Mouse (Mus musculus): ENCODE data around the gene Tmem160. TPM values are rescaled to one million over a fixed set of nuclear protein-coding genes. Genes with fewer than 3 reads are reported as not detected.
A peak's percentile ranks its signal among the peaks of the same experiment; 100 is the strongest.

Tmem160 gene
- 52.6 and 55.9 TPM in 2 replicates for polyA plus RNA-seq (2016; fragmentation: Nextera tagmentation; extraction: Ambion mirVana)

DNA sequence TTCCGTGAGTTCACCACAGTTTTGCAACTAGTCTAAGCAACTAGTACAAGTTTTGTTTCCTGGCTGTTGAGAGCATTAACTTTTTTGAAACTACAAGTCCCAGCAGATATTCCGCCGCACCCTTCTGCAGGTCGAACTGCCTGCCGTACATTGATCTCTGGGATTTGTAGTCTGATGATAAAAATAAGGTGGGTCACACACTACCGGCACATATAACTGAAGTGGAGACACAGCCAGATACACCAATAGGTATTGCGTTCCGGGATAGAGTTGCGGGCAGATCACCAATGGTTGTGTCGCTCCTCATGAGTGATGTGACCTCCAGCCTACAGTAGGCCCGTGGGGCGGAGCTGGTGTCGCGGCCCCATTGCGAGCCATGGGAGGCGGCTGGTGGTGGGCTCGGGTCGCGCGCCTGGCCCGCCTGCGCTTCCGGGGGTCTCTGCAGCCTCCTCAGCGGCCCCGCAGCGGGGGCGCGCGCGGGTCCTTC, at the start of gene Tmem160:
Tmem160 (plus strand) TSS at position 193 of the 487 bp plus-strand sequence.
- Histone ChIP-seq H3K9ac (peak within 1 kb of the TSS; percentile 62), H3K36me3 (peaks cover 8% of the 10 kb centered on the region; the same call in 1 of the 2 replicates), H3K27me3 (peaks cover 5% of the 10 kb centered on the region; the same call in 1 of the 2 replicates), H3K4me2 (replicated peaks) (peak within 1 kb of the TSS; percentile 70), H3K9me3 (replicated peaks) (no peaks in the 10 kb centered on the region), H3K4me1 (peaks cover 9% of the 10 kb centered on the region), H3K27ac (peak within 1 kb of the TSS; percentile 24; the same call in 1 of the 2 replicates), H3K4me3 (peak within 1 kb of the TSS; percentile 83)
- peak; percentile 98 for ATAC-seq (ENCODE audit: low FRiP score)
- WGBS = under 1% methylated on average over 30 of the region's 30 CpGs

DNA sequence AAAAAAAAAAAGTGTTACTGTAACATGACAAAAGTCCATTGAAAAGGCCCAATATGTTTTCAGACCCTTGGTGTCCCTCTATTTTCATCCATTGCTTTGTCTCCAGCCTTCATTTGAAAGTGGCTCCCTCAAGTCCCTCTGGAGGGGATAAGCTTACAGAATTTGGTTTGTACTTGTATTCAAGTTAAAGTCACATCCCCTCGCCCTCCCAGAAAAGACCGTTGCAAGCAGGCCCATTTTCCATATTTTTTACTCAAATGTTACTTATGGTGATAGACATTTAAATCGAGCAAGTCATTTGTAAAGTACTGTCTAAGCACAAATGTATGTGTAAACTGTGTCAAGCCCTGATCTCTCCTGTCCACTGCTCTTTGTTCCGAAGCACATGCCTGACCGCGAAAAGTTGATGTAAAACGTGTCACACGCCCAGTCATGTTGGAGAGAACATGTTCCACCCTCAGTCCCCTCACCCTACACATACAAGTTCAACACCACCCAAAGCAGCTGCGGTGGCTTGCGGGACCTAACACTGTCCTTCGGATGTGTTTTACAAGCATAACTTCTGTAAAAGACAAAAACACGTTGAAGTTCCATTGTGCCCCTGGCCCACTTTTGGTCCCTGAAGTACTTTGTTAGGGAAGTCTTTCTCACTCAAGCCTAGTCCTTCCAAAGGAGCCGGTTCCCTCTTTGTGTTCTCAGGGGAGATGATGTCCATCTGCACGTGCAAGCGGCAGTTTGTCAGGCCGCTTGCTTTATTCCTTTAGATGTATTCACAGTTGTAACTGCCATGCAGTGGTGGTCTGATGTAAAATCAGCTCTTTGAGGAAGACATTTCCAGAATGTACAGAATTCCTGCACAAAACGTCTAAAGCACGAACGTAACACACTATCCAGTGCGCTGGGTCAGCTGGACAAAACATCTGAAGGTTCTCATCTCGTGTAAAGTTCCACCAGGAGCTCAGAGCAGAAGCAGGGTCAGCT, 49.3 kb upstream of the Tmem160 start:
- Histone ChIP-seq H3K27ac (peak overlapping the region; percentile 100), H3K4me3 (peak overlapping the region; percentile 94), H3K27me3 (no peaks in the 10 kb centered on the region), H3K9me3 (replicated peaks) (no peaks in the 10 kb centered on the region), H3K4me1 (peaks cover 38% of the 10 kb centered on the region), H3K4me2 (replicated peaks) (peak overlapping the region; percentile 84), H3K9ac (peak overlapping the region; percentile 100), H3K36me3 (0 out of 2 replicates have a peak, but pooled peaks cover 4% of the 10 kb centered on the region)
- ATAC-seq (ENCODE audit: low FRiP score) = no peak
- WGBS = 28% methylated on average over 21 of the region's 21 CpGs

DNA sequence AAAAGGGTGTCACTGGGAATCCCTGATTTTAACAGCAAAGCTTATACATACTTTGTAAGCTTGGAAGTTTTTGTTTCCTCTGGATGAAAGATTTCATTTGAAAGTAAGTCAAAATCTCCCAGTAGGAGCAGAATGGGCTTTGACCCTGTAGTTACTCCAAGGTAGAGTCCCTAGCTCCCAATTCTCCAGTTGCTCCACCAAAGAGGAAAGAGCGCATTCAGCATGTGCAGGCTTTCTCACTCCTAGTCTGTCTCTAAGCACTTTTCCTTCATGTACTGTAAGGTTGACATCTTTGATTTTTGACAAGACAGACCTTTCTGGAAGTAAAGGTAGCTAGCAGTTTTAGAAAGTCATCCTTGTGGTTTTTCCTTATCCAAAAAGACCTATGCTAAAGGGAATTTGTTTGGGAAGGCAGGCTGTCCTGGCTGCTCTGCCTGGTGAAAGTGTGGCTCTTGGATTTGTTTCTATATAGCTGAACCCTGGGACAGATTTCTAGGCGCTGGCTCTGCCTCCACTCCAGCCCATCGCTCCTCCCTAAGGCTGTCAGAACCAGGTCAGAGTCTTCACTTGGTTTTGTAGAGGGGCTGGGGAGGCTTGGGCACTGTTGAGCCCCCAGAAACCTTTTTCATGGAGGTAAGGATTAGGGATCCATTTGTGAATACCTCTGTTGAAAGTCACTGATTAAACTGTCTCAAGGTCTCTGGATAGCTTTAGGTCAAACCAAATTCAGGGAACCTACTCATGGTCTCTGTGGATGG, 48.1 kb upstream of the Tmem160 start:
- peak overlapping the region; percentile 29; the same call in 1 of the 2 replicates for H3K9ac ChIP-seq
- no peak for ATAC-seq (ENCODE audit: low FRiP score)
- WGBS = 86% methylated on average over 3 of the region's 3 CpGs
- H3K36me3 ChIP-seq = 0 out of 2 replicates have a peak, but pooled peaks cover 4% of the 10 kb centered on the region
- H3K27me3 ChIP-seq = no peaks in the 10 kb centered on the region
- no peaks in the 10 kb centered on the region for H3K9me3 ChIP-seq (replicated peaks)
- no peak overlapping the region for H3K4me3 ChIP-seq
- peaks cover 32% of the 10 kb centered on the region for H3K4me1 ChIP-seq
- H3K4me2 ChIP-seq (replicated peaks) = peak overlapping the region; percentile 84
- H3K27ac ChIP-seq = peak overlapping the region; percentile 58

DNA sequence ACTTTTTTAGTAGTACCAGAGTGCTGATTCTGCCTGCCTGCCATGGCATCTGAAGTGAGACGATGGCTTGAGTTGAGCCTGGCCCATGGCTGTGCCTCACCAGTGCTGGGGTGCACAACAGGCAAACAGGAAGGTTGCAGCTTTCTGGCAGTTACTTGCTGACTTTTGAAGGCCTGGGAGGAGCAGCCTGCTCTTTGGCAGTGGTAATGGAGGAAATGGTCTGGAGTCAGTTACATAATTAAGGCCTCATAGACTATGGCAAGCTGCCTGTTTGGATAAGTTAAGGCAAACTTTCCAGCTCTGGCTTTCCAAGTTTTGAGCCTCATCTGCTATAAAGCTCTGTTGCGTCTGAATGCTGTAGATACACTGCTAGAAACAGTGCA, 47.5 kb upstream of the Tmem160 start:
- Histone ChIP-seq H3K36me3 (0 out of 2 replicates have a peak, but pooled peaks cover 4% of the 10 kb centered on the region), H3K9me3 (replicated peaks) (no peaks in the 10 kb centered on the region), H3K4me3 (no peak overlapping the region), H3K27me3 (no peaks in the 10 kb centered on the region), H3K4me1 (peaks cover 32% of the 10 kb centered on the region), H3K4me2 (replicated peaks) (peak overlapping the region; percentile 84), H3K9ac (peak overlapping the region; percentile 29; the same call in 1 of the 2 replicates), H3K27ac (peak overlapping the region; percentile 58)
- no peak for ATAC-seq (ENCODE audit: low FRiP score)
- 77% methylated on average over 2 of the region's 2 CpGs for WGBS

DNA sequence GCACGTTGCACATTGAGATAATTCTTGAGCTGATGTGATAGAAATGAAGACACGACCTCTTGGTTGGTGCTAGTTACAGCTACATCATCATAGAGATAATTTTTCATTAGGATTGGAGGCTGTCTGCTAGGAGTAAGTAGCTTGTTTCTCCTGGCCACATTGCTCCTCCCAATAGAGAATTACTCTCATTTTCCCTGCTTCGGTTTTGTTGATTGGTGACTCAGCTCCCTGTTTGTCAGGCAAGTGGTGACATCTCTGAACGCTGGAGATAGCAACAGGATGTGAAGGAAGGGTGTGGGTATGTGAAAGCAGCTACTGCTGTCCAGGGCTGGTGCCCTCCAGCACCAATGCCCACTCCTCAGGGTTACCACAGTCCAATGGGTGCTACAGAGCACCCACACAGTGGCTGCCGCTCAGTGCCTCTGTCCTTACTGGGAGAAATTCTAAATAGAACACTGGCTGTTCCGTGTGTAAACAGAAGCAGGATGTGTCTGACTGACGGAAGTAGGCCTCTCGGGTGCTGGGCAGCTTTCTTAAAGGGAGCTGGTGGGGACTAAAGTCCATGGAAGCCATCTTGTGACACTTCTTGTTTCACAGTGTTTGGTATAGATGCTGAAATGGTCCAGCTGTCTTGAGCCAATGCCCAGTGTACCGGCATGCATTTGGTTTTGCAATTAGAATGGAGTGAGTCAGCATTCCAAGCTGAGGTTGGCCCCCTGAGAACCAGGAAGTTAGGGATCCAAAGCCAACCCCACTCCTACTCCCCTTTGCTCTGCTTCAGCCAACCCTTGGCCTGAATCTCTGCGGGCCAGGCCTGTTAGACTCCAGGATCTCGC, 46.8 kb upstream of the Tmem160 start:
- Histone ChIP-seq H3K9ac (0 out of 2 replicates have a peak overlapping the region, but pooled peaks have one; percentile 3), H3K27ac (peak overlapping the region; percentile 58), H3K4me2 (replicated peaks) (peak overlapping the region; percentile 84; the same call in 1 of the 2 replicates), H3K9me3 (replicated peaks) (no peaks in the 10 kb centered on the region), H3K36me3 (peaks cover 9% of the 10 kb centered on the region; the same call in 1 of the 2 replicates), H3K27me3 (no peaks in the 10 kb centered on the region), H3K4me1 (peaks cover 32% of the 10 kb centered on the region), H3K4me3 (no peak overlapping the region)
- 73% methylated on average over 11 of the region's 11 CpGs for WGBS
- no peak for ATAC-seq (ENCODE audit: low FRiP score)

DNA sequence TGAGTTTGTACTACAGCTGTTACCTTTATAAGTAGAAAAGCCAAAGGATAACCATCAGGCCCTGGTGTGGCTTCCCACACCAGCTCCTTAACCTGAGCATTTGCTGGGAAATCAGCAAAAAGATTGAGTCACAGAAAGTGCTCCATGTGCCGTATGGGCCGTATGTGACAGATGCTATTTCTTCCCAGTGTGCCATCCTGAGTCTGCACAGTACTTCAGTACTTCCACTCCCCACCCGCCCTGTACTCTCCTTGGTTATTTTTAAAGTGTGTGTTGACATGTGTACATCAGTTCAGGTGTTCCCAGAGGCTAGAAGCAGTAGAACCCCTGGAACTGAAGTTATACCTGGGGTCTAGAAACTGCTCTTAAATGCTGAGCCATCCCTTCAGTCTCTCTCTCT, 45.6 kb upstream of the Tmem160 start:
- Histone ChIP-seq H3K27ac (no peak overlapping the region), H3K27me3 (no peaks in the 10 kb centered on the region), H3K9me3 (replicated peaks) (no peaks in the 10 kb centered on the region), H3K9ac (no peak overlapping the region), H3K4me2 (replicated peaks) (no peak overlapping the region), H3K4me1 (peaks cover 39% of the 10 kb centered on the region), H3K36me3 (peaks cover 16% of the 10 kb centered on the region; the same call in 1 of the 2 replicates), H3K4me3 (no peak overlapping the region)
- WGBS = 95% methylated on average over 3 of the region's 3 CpGs
- ATAC-seq (ENCODE audit: low FRiP score) = no peak

DNA sequence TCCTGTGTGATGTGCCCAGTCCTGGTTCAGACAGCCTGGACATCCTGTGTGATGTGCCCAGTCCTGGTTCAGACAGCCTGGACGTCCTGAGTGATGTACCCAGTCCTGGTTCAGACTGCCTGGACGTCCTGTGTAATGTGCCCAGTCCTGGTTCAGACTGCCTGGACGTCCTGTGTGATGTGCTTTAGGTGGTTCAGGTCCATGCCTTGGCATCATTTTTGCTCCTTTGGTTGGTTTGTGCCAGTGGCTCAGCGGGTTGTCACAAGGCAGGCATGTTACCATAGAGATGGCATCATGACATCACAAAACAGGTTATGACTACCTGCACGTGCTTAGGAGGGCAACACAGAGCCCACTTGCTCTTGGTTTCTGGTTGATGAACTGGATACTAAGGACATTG, 41.5 kb upstream of the Tmem160 start:
- no peak overlapping the region for H3K27ac ChIP-seq
- WGBS = 94% methylated on average over 5 of the region's 5 CpGs
- peaks cover 25% of the 10 kb centered on the region for H3K4me1 ChIP-seq
- H3K4me3 ChIP-seq = no peak overlapping the region
- no peak for ATAC-seq (ENCODE audit: low FRiP score)
- no peak overlapping the region for H3K4me2 ChIP-seq (replicated peaks)
- H3K36me3 ChIP-seq = peaks cover 26% of the 10 kb centered on the region
- no peak overlapping the region for H3K9ac ChIP-seq
- H3K27me3 ChIP-seq = no peaks in the 10 kb centered on the region
- no peaks in the 10 kb centered on the region for H3K9me3 ChIP-seq (replicated peaks)

DNA sequence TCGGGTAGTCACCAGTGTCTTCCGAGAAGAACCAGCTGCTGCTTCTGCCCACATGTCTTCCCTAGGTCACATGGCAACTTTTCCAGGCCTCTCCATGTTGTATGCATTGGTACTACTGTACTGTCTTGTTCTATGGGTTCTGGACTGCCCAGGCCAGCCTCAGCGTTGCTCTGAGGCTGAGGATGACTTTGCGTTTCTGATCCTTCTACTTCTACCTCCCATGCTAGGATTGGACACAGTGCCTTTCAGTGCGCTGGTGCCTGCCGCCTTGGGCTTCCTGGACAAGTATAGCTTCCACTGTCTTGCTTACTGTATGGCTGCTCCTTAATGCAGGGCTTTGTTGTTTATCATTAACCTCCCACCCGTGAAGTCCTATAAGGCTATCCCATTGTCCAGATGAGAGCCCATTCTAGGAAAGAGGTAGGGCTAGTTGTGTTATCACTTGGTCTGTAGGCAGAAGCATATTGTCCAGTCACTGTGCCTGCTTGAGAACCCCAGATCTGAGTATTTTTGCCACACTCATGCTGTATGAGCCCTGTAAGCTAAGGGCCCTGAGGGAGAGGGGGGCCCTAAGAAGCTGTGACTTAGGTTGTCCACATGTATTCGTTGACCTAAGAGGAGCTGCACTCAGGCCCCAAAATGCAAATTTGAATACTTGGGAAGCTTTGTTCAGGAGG, 40.2 kb upstream of the Tmem160 start:
- Histone ChIP-seq H3K27me3 (no peaks in the 10 kb centered on the region), H3K36me3 (peaks cover 39% of the 10 kb centered on the region), H3K4me1 (peaks cover 19% of the 10 kb centered on the region), H3K4me2 (replicated peaks) (no peak overlapping the region), H3K4me3 (no peak overlapping the region), H3K9ac (no peak overlapping the region), H3K9me3 (replicated peaks) (no peaks in the 10 kb centered on the region), H3K27ac (peak overlapping the region; percentile 41; the same call in 1 of the 2 replicates)
- peak; percentile 51; the same call in 1 of the 2 replicates for ATAC-seq (ENCODE audit: low FRiP score)
- 91% methylated on average over 8 of the region's 8 CpGs for WGBS

DNA sequence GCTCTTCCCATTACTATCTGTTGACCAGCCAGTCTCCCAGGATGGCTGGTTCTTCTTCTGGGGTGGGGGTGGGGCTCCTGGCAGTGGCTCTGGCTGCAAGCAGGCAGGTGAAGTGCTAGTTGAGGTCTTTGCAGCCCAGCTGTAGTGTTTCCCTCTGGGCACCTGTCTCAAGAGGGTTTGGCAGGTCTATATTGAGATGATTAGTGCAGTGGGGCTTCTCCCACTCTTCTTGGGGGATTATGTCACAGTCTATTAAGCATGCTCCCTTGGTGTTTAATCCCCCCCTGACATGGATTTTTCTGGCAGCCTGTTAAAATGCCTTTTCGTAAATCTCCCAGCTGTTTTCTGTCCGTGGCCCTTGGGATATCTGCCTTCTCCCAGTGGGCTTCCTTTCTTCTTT, 39.6 kb upstream of the Tmem160 start:
- Histone ChIP-seq H3K4me2 (replicated peaks) (no peak overlapping the region), H3K36me3 (peaks cover 40% of the 10 kb centered on the region), H3K27ac (peak overlapping the region; percentile 41; the same call in 1 of the 2 replicates), H3K9ac (no peak overlapping the region), H3K9me3 (replicated peaks) (no peaks in the 10 kb centered on the region), H3K27me3 (no peaks in the 10 kb centered on the region), H3K4me1 (peaks cover 19% of the 10 kb centered on the region), H3K4me3 (no peak overlapping the region)
- WGBS = 74% methylated on average over 2 of the region's 2 CpGs
- ATAC-seq (ENCODE audit: low FRiP score) = no peak

DNA sequence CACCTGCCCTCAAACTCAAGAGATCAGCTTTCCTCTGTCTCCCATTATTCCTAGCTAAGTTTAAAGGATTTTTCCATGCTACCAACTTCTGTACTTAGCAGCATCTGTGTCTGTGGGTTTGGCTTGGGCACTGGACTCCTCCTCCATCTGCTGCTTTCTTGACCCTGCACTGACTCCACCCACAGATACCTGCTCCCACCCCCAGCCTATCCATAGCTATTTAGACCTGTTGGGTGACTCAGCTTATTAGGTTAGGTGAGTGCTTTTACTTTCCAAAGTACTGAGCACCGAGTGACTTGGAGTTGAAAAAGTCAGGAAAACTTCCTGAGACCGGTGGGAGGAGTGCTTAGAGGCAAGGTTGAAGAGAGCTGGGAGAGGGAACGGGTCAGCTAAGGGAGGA, 37.2 kb upstream of the Tmem160 start:
- 81% methylated on average over 3 of the region's 3 CpGs for WGBS
- Histone ChIP-seq H3K4me1 (peaks cover 19% of the 10 kb centered on the region), H3K9me3 (replicated peaks) (no peaks in the 10 kb centered on the region), H3K27me3 (no peaks in the 10 kb centered on the region), H3K4me3 (no peak overlapping the region), H3K4me2 (replicated peaks) (no peak overlapping the region), H3K36me3 (peaks cover 63% of the 10 kb centered on the region), H3K27ac (no peak overlapping the region), H3K9ac (no peak overlapping the region)
- ATAC-seq (ENCODE audit: low FRiP score) = no peak

All from hindbrain, embryonic 12.5 days (tissue).